Mouse (Mus musculus) liver, adult 2 months (tissue): ENCODE results near the gene Axdnd1. TPM values are rescaled to one million over a fixed set of nuclear protein-coding genes. Genes with fewer than 3 reads are reported as not detected.

Experiments used
- DNase-seq: peaks from one replicate; pipeline ENCODE4 v3.0.0-alpha.2; 2011; ENCODE audit warnings: low read depth, low spot score; ENCODE audit errors: extremely low read depth
- H3K27ac ChIP-seq: fragments of 200-500 bp; replicated peaks from 2 replicates; pipeline ENCODE4 v1.5.1; 2012; ENCODE audit warnings: low read depth, mild to moderate bottlenecking, control low read depth, inconsistent platforms, low read length; ENCODE audit not compliant: insufficient read depth
- H3K27me3 ChIP-seq: fragments of 200-500 bp; 2 replicates; pipeline ENCODE4 v1.6.1; 2012; ENCODE audit warnings: mild to moderate bottlenecking, moderate library complexity, low read length, inconsistent platforms; ENCODE audit not compliant: control insufficient read depth, insufficient read depth
- H3K36me3 ChIP-seq: fragments of 200-500 bp; 2 replicates; pipeline ENCODE4 v1.6.1; 2012; ENCODE audit warnings: low read length, inconsistent platforms; ENCODE audit not compliant: control insufficient read depth, insufficient read depth
- H3K4me1 ChIP-seq: fragments of 200-500 bp; 2 replicates; pipeline ENCODE4 v1.6.1; 2011; ENCODE audit warnings: low read length; ENCODE audit not compliant: control insufficient read depth, insufficient read depth
- H3K4me3 ChIP-seq: fragments of 200-500 bp; 2 replicates; pipeline ENCODE4 v1.5.1; 2011; ENCODE audit warnings: low read depth, mild to moderate bottlenecking, control low read depth, low read length, moderate library complexity; ENCODE audit not compliant: insufficient read depth
- H3K79me2 ChIP-seq: fragments of 200-500 bp; 2 replicates; pipeline ENCODE4 v1.6.1; 2012; ENCODE audit warnings: inconsistent platforms, mild to moderate bottlenecking, low read length, moderate library complexity; ENCODE audit not compliant: control insufficient read depth, insufficient read depth
- H3K9ac ChIP-seq: fragments of 200-500 bp; 2 replicates; pipeline ENCODE4 v1.6.1; 2012; ENCODE audit warnings: low read depth, mild to moderate bottlenecking, control low read depth, inconsistent platforms, low read length
- CTCF ChIP-seq: fragments of 200-500 bp; IDR thresholded peaks from 2 replicates; pipeline ENCODE4 v1.5.1; 2011; ENCODE audit warnings: low read depth, low read length, control low read depth
- POLR2A ChIP-seq: fragments of 200-500 bp; IDR thresholded peaks from 2 replicates; pipeline ENCODE4 v1.6.1; 2011; ENCODE audit warnings: low read length, control low read depth; ENCODE audit not compliant: insufficient read depth; ENCODE audit errors: extremely low read depth
- WGBS: fragments of 180-500 bp; shearing (Covaris S2); methylation state at CpG from one replicate; pipeline ENCODE4 v1.1.7; 2018; 5-methylcytosine and 5-hydroxymethylcytosine counted together
- polyA plus RNA-seq: library from polyadenylated mRNA; depleted of rRNA; stranded (reverse); fragments of >200 nt; gene quantifications from 2 replicates; pipeline ENCODE4 v1.2.3, GENCODE M21; 2012; rRNA removed
- total RNA-seq: library from RNA; depleted of rRNA; stranded (reverse); fragments of >200 nt; gene quantifications from 2 replicates; pipeline ENCODE4 v1.2.3, GENCODE M21; 2014; rRNA removed

The Axdnd1 gene
- total and polyA plus RNA-seq, 2 experiments: not detected

DNA sequence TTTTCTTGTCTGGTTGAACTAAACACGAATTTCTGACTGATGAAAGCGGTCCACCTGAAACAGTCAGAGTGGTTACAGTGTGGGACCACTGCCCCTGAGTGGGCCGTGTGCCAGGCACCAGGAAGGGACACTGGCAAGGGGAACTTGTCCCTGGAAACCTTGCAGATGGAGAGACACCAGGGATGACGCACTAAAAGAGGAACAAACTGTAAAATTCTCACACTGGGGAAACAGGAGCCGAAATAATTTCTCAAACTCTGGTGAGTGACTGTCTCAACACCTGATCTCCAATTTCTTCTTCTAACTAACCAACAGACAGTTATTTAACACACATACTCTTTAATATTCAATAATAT lies 135.4 kb downstream of the Axdnd1 start:
- peaks cover 3% of the 10 kb centered on the region; the same call in 1 of the 2 replicates for H3K27me3 ChIP-seq

DNA sequence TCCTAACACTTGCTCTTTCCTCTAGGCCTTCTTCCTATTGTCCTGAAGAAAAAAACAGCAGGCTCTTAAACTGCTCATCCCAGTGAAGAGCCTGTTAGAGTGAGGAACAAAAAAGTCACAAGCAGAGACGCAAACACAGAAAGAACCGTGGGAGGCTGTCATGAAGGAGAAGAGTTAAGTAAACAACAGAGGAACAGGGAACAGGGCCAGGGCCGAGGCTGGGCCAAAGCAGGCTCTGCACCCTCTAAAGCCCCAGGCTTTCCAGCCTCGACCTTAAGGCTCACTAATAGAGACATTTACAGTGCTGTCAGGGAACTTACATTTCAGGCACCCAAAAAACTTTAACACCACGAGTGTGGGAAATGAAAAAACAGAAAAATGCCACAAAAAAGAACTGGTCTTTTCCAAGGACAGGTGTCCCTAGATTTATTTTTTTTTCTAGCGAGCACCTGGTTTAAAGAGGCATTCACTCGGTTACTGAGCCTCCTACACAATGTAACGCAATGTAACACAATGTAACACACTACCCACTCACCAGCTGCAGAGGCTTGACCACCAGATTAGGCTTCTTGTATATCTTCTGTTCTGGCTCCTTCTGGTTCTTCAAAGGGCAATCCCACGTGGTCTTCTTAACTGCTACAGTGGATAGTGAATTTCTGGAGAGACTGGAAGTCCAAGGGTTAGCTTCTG lies 136.0 kb downstream of the Axdnd1 start:
- Histone ChIP-seq H3K4me1 (no peaks in the 10 kb centered on the region), H3K79me2 (no peaks in the 10 kb centered on the region), H3K27ac (no peak overlapping the region), H3K36me3 (no peaks in the 10 kb centered on the region), H3K27me3 (peaks cover 3% of the 10 kb centered on the region; the same call in 1 of the 2 replicates), H3K9ac (no peak overlapping the region), H3K4me3 (no peak overlapping the region)
- no peak for TF ChIP-seq CTCF
- no peak for TF ChIP-seq POLR2A
- DNase-seq: no peak
- WGBS: 43% methylated on average over 9 of the region's 9 CpGs

More for the DNA sequence above, 135.4 kb downstream of the Axdnd1 start:
- no peak overlapping the region for H3K4me3 ChIP-seq
- H3K4me1 ChIP-seq: no peaks in the 10 kb centered on the region
- H3K36me3 ChIP-seq: no peaks in the 10 kb centered on the region
- H3K27ac ChIP-seq: no peak overlapping the region
- no peak for TF ChIP-seq POLR2A
- no peak for TF ChIP-seq CTCF
- H3K79me2 ChIP-seq: no peaks in the 10 kb centered on the region
- WGBS: 80% methylated on average over 5 of the region's 5 CpGs
- DNase-seq: no peak
- H3K9ac ChIP-seq: no peak overlapping the region

DNA sequence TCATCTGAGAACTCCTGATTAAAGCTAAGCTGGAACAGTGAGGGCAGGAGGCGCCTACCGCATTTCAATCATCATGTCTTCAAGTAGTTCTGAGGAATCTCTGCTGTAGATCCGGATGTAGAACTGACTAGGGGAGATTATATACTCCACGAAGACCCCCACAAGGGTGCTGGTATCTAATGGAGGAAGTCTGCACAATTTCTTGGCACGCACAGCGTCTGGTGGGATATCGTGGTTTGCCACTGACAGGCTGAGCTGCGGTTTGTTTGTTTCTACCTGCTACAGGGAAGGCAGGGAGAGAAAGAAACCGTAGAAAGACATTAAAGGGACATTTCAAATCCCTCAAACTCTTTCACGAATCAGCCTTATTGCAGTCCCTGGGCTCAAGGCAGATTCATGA lies 136.8 kb downstream of the Axdnd1 start:
- 64% methylated on average over 10 of the region's 10 CpGs for WGBS
- no peak overlapping the region for H3K4me3 ChIP-seq
- peaks cover 3% of the 10 kb centered on the region; the same call in 1 of the 2 replicates for H3K27me3 ChIP-seq
- DNase-seq: no peak
- TF ChIP-seq CTCF: no peak
- no peak for TF ChIP-seq POLR2A
- no peaks in the 10 kb centered on the region for H3K36me3 ChIP-seq
- no peaks in the 10 kb centered on the region for H3K79me2 ChIP-seq
- H3K9ac ChIP-seq: no peak overlapping the region
- H3K27ac ChIP-seq: no peak overlapping the region
- H3K4me1 ChIP-seq: no peaks in the 10 kb centered on the region

GRCm38 (mm10) chr1:156280131-156280530 lies 140.8 kb downstream of the Axdnd1 start:
- no peaks in the 10 kb centered on the region for H3K4me1 ChIP-seq
- no peaks in the 10 kb centered on the region for H3K36me3 ChIP-seq
- TF ChIP-seq CTCF (no peak), POLR2A (no peak)
- no peak overlapping the region for H3K9ac ChIP-seq
- H3K27ac ChIP-seq: no peak overlapping the region
- no peak overlapping the region for H3K4me3 ChIP-seq
- DNase-seq: no peak
- WGBS: 82% methylated on average over 7 of the region's 7 CpGs
- no peaks in the 10 kb centered on the region for H3K79me2 ChIP-seq
- no peaks in the 10 kb centered on the region for H3K27me3 ChIP-seq

- H3K79me2 ChIP-seq: no peaks in the 10 kb centered on the region
- H3K9ac ChIP-seq: no peak overlapping the region
- no peaks in the 10 kb centered on the region for H3K36me3 ChIP-seq
- 76% methylated on average over 7 of the region's 7 CpGs for WGBS
- no peak overlapping the region for H3K4me3 ChIP-seq
- 0 out of 2 replicates have a peak, but pooled peaks cover 2% of the 10 kb centered on the region for H3K27me3 ChIP-seq
- H3K27ac ChIP-seq: no peak overlapping the region
- H3K4me1 ChIP-seq: no peaks in the 10 kb centered on the region
- no peak for TF ChIP-seq CTCF
- no peak for TF ChIP-seq POLR2A
- DNase-seq: no peak
Observed at GRCm38 (mm10) chr1:156273647-156274046, 147.3 kb downstream of the Axdnd1 start.

Other genes starting within 250 kb of the Axdnd1 start
- gene Fam163a, start 216.1 kb downstream of the Axdnd1 start, total RNA-seq: not detected in 2 replicates
- 0.02 TPM in 1 of 2 replicates, not detected in the other for gene Fam163a, start 216.1 kb downstream of the Axdnd1 start, polyA plus RNA-seq
- gene Tdrd5, start 117.5 kb downstream of the Axdnd1 start, total RNA-seq: not detected in 2 replicates
- not detected in 2 replicates for gene Tdrd5, start 117.5 kb downstream of the Axdnd1 start, polyA plus RNA-seq
- gene Nphs2, start 110.4 kb downstream of the Axdnd1 start, total RNA-seq: not detected in 2 replicates
- not detected in 2 replicates for gene Nphs2, start 110.4 kb downstream of the Axdnd1 start, polyA plus RNA-seq
- 21.7 and 55.0 TPM in 2 replicates for gene Gm2000, start 55.1 kb downstream of the Axdnd1 start, total RNA-seq
- gene Gm2000, start 55.1 kb downstream of the Axdnd1 start, polyA plus RNA-seq: 8.4 and 10.0 TPM in 2 replicates
- 5.9 and 7.7 TPM in 2 replicates for gene Soat1, start 53.2 kb upstream of the Axdnd1 start, total RNA-seq
- gene Soat1, start 53.2 kb upstream of the Axdnd1 start, polyA plus RNA-seq: 1.2 and 2.4 TPM in 2 replicates
- 13.4 and 13.6 TPM in 2 replicates for gene Gm10031, start 102.9 kb upstream of the Axdnd1 start, total RNA-seq
- gene Gm10031, start 102.9 kb upstream of the Axdnd1 start, polyA plus RNA-seq: 9.9 and 11.1 TPM in 2 replicates
- gene Abl2, start 137.6 kb upstream of the Axdnd1 start, total RNA-seq: 3.2 and 4.4 TPM in 2 replicates
- 2.3 and 2.6 TPM in 2 replicates for gene Abl2, start 137.6 kb upstream of the Axdnd1 start, polyA plus RNA-seq